Mouse (Mus musculus): ENCODE data around the gene Plppr3. TPM values are rescaled to one million over a fixed set of nuclear protein-coding genes. Genes with fewer than 3 reads are reported as not detected.
A peak's percentile ranks its signal among the peaks of the same experiment; 100 is the strongest.

The Plppr3 gene
- polyA plus RNA-seq, 1 experiment from 2014 or later = 14.1 TPM

- Histone ChIP-seq H3K27me3 (ENCODE audit: control insufficient read depth, insufficient read depth, low read length) (no peaks in the 10 kb centered on the region), H3K4me3 (ENCODE audit: low read depth, low read length) (no peak overlapping the region), H3K4me1 (ENCODE audit: control insufficient read depth, insufficient read depth, low read length) (peaks cover 17% of the 10 kb centered on the region), H3K9me3 (replicated peaks; ENCODE audit: control insufficient read depth, low read length) (no peaks in the 10 kb centered on the region), H3K4me2 (no peak overlapping the region), H3K27ac (ENCODE audit: low read depth, low read length) (no peak overlapping the region), H3K9ac (ENCODE audit: low read depth, low read length) (no peak overlapping the region), H3K36me3 (ENCODE audit: control insufficient read depth, insufficient read depth, low read length) (no peaks in the 10 kb centered on the region)
- WGBS (ENCODE audit: insufficient replicate concordance) = 59% methylated on average over 3 of the region's 3 CpGs
- no peak for ATAC-seq (replicated peaks; ENCODE audit: insufficient number of reproducible peaks, low FRiP score, low TSS enrichment)
Observed at GRCm38 (mm10) chr10:79842322-79842721, 32.1 kb downstream of the Plppr3 start.

GRCm38 (mm10) chr10:79840644-79841551, 33.5 kb downstream of the Plppr3 start:
- peak overlapping the region; percentile 88 for H3K27ac ChIP-seq (ENCODE audit: low read depth, low read length)
- under 1% methylated on average over 24 of the region's 24 CpGs for WGBS (ENCODE audit: insufficient replicate concordance)
- peak overlapping the region; percentile 75 for H3K9ac ChIP-seq (ENCODE audit: low read depth, low read length)
- H3K9me3 ChIP-seq (replicated peaks; ENCODE audit: control insufficient read depth, low read length) = peaks cover 3% of the 10 kb centered on the region; the same call in 1 of the 2 replicates
- H3K4me3 ChIP-seq (ENCODE audit: low read depth, low read length) = peak overlapping the region; percentile 50
- H3K36me3 ChIP-seq (ENCODE audit: control insufficient read depth, insufficient read depth, low read length) = no peaks in the 10 kb centered on the region
- no peaks in the 10 kb centered on the region for H3K27me3 ChIP-seq (ENCODE audit: control insufficient read depth, insufficient read depth, low read length)
- H3K4me2 ChIP-seq = peak overlapping the region; percentile 91
- H3K4me1 ChIP-seq (ENCODE audit: control insufficient read depth, insufficient read depth, low read length) = peaks cover 12% of the 10 kb centered on the region
- peak; percentile 80 for ATAC-seq (replicated peaks; ENCODE audit: insufficient number of reproducible peaks, low FRiP score, low TSS enrichment)

DNA sequence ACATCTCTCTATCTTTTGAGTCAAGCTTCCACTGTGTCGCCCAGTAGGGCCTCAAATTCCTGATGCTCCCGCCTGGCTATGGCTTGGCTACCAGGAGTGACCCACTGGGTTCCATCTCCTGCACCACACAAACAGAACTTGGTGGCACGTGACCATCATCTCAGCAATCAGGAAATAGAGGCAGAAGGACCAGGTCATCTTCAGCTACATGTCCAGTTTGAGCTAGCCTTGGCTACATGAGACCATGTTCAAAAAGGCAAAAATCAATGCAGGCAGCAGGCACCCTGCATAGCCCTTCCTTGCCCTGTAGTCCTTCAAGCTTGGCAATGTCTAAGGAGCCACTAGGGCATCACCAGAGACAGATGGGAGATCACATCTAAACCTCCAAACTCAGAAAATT, 34.3 kb downstream of the Plppr3 start:
- Histone ChIP-seq H3K9ac (ENCODE audit: low read depth, low read length) (no peak overlapping the region), H3K9me3 (replicated peaks; ENCODE audit: control insufficient read depth, low read length) (peaks cover 3% of the 10 kb centered on the region; the same call in 1 of the 2 replicates), H3K4me2 (0 out of 2 replicates have a peak overlapping the region, but pooled peaks have one; percentile 91), H3K4me3 (ENCODE audit: low read depth, low read length) (no peak overlapping the region), H3K4me1 (ENCODE audit: control insufficient read depth, insufficient read depth, low read length) (peaks cover 12% of the 10 kb centered on the region), H3K27me3 (ENCODE audit: control insufficient read depth, insufficient read depth, low read length) (no peaks in the 10 kb centered on the region), H3K36me3 (ENCODE audit: control insufficient read depth, insufficient read depth, low read length) (no peaks in the 10 kb centered on the region), H3K27ac (ENCODE audit: low read depth, low read length) (peak overlapping the region; percentile 88)
- no peak for ATAC-seq (replicated peaks; ENCODE audit: insufficient number of reproducible peaks, low FRiP score, low TSS enrichment)
- 87% methylated on average over 3 of the region's 3 CpGs for WGBS (ENCODE audit: insufficient replicate concordance)

DNA sequence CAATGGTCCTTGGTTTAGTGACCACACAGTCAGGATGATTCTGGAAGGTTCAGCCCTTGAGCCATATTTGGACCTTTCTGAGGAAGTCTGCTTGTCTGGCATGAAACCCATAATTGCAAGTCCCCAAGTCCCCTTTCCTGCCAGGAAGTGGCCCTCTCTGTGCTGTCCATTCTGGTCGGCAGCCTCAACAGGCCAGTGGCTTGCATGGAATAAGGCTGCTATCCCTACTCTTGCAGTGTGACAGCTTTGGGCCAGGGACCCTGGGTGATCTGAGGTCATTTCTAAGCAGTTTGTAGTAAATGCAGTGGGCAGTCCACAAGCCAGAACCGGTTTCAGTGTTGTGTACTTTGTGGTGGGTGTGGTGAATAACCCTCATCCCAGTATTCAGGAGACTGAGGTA, 36.3 kb downstream of the Plppr3 start:
- Histone ChIP-seq H3K4me1 (ENCODE audit: control insufficient read depth, insufficient read depth, low read length) (peaks cover 12% of the 10 kb centered on the region), H3K9ac (ENCODE audit: low read depth, low read length) (no peak overlapping the region), H3K27ac (ENCODE audit: low read depth, low read length) (no peak overlapping the region), H3K9me3 (replicated peaks; ENCODE audit: control insufficient read depth, low read length) (peaks cover 3% of the 10 kb centered on the region; the same call in 1 of the 2 replicates), H3K27me3 (ENCODE audit: control insufficient read depth, insufficient read depth, low read length) (no peaks in the 10 kb centered on the region), H3K36me3 (ENCODE audit: control insufficient read depth, insufficient read depth, low read length) (no peaks in the 10 kb centered on the region), H3K4me2 (no peak overlapping the region), H3K4me3 (ENCODE audit: low read depth, low read length) (no peak overlapping the region)
- WGBS (ENCODE audit: insufficient replicate concordance) = 54% methylated on average over 2 of the region's 2 CpGs
- no peak for ATAC-seq (replicated peaks; ENCODE audit: insufficient number of reproducible peaks, low FRiP score, low TSS enrichment)

DNA sequence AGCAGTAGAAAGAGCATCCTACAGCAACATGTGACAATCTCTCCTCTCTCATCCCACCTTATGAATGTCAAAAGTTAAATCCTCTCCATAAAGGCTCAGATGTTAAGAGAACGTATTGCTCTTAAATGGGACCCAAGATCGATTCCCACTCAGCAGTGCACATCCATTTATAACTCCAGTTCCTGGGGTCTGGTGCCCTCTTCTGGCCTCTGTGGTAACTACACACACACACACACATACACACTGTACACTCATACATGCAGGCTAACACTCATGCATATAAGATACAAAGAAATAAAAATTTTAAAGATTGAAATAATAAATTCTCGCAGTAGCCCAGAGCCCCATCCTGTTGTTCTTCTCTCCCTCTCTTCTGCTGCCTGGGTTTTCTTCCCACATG, 37.5 kb downstream of the Plppr3 start:
- peaks cover 3% of the 10 kb centered on the region; the same call in 1 of the 2 replicates for H3K9me3 ChIP-seq (replicated peaks; ENCODE audit: control insufficient read depth, low read length)
- 95% methylated on average over 3 of the region's 3 CpGs for WGBS (ENCODE audit: insufficient replicate concordance)
- H3K27ac ChIP-seq (ENCODE audit: low read depth, low read length) = no peak overlapping the region
- no peak overlapping the region for H3K4me3 ChIP-seq (ENCODE audit: low read depth, low read length)
- ATAC-seq (replicated peaks; ENCODE audit: insufficient number of reproducible peaks, low FRiP score, low TSS enrichment) = no peak
- H3K9ac ChIP-seq (ENCODE audit: low read depth, low read length) = no peak overlapping the region
- peaks cover 5% of the 10 kb centered on the region; the same call in 1 of the 2 replicates for H3K4me1 ChIP-seq (ENCODE audit: control insufficient read depth, insufficient read depth, low read length)
- no peak overlapping the region for H3K4me2 ChIP-seq
- H3K36me3 ChIP-seq (ENCODE audit: control insufficient read depth, insufficient read depth, low read length) = no peaks in the 10 kb centered on the region
- no peaks in the 10 kb centered on the region for H3K27me3 ChIP-seq (ENCODE audit: control insufficient read depth, insufficient read depth, low read length)

DNA sequence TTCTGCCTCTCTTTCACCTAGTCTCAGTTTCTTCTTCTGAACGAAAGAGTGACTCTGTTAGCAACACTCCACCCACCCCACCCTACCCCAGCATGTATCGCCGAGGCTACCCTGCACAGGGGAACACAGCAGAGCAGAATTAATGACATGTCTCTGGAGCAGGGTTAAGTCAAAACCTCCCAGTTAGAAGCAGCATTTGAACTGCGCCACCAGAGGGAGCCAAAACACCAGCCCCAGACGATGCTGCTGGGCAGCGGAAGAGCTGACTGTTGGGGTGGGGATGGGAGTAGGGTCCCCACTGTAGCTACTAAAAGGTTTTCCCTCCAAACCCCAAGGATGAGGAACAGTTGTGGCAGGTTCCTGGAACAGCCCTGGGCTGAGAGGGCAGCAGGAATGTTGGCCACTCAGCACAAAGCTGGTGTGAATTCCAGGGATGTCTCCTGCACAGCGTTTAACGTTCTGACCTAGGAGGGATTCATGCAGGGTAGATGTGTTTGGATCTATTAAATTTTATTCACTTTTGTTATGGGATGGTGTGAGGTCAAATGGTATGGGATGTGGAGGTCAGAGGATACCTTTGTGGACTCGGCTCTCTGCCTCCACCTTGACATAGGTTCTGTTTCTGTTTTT, 39.5 kb downstream of the Plppr3 start:
- Histone ChIP-seq H3K27me3 (ENCODE audit: control insufficient read depth, insufficient read depth, low read length) (no peaks in the 10 kb centered on the region), H3K4me1 (ENCODE audit: control insufficient read depth, insufficient read depth, low read length) (no peaks in the 10 kb centered on the region), H3K9me3 (replicated peaks; ENCODE audit: control insufficient read depth, low read length) (peaks cover 3% of the 10 kb centered on the region; the same call in 1 of the 2 replicates), H3K4me2 (peak overlapping the region; percentile 19; the same call in 1 of the 2 replicates), H3K36me3 (ENCODE audit: control insufficient read depth, insufficient read depth, low read length) (no peaks in the 10 kb centered on the region), H3K9ac (ENCODE audit: low read depth, low read length) (no peak overlapping the region), H3K4me3 (ENCODE audit: low read depth, low read length) (no peak overlapping the region), H3K27ac (ENCODE audit: low read depth, low read length) (no peak overlapping the region)
- WGBS (ENCODE audit: insufficient replicate concordance) = 20% methylated on average over 9 of the region's 9 CpGs
- ATAC-seq (replicated peaks; ENCODE audit: insufficient number of reproducible peaks, low FRiP score, low TSS enrichment) = peak; percentile 44; the same call in 1 of the 2 replicates

GRCm38 (mm10) chr10:79832786-79833181, 41.6 kb downstream of the Plppr3 start:
- no peaks in the 10 kb centered on the region for H3K36me3 ChIP-seq (ENCODE audit: control insufficient read depth, insufficient read depth, low read length)
- H3K27me3 ChIP-seq (ENCODE audit: control insufficient read depth, insufficient read depth, low read length) = no peaks in the 10 kb centered on the region
- H3K27ac ChIP-seq (ENCODE audit: low read depth, low read length) = no peak overlapping the region
- H3K4me1 ChIP-seq (ENCODE audit: control insufficient read depth, insufficient read depth, low read length) = no peaks in the 10 kb centered on the region
- 67% methylated on average over 9 of the region's 9 CpGs for WGBS (ENCODE audit: insufficient replicate concordance)
- no peak overlapping the region for H3K9ac ChIP-seq (ENCODE audit: low read depth, low read length)
- no peak overlapping the region for H3K4me2 ChIP-seq
- no peak overlapping the region for H3K4me3 ChIP-seq (ENCODE audit: low read depth, low read length)
- H3K9me3 ChIP-seq (replicated peaks; ENCODE audit: control insufficient read depth, low read length) = peaks cover 3% of the 10 kb centered on the region; the same call in 1 of the 2 replicates
- ATAC-seq (replicated peaks; ENCODE audit: insufficient number of reproducible peaks, low FRiP score, low TSS enrichment) = no peak

GRCm38 (mm10) chr10:79832026-79832785, 42.2 kb downstream of the Plppr3 start:
- 67% methylated on average over 7 of the region's 7 CpGs for WGBS (ENCODE audit: insufficient replicate concordance)
- no peaks in the 10 kb centered on the region for H3K27me3 ChIP-seq (ENCODE audit: control insufficient read depth, insufficient read depth, low read length)
- H3K9me3 ChIP-seq (replicated peaks; ENCODE audit: control insufficient read depth, low read length) = peaks cover 3% of the 10 kb centered on the region; the same call in 1 of the 2 replicates
- H3K27ac ChIP-seq (ENCODE audit: low read depth, low read length) = no peak overlapping the region
- no peaks in the 10 kb centered on the region for H3K4me1 ChIP-seq (ENCODE audit: control insufficient read depth, insufficient read depth, low read length)
- H3K4me3 ChIP-seq (ENCODE audit: low read depth, low read length) = no peak overlapping the region
- H3K36me3 ChIP-seq (ENCODE audit: control insufficient read depth, insufficient read depth, low read length) = no peaks in the 10 kb centered on the region
- H3K4me2 ChIP-seq = no peak overlapping the region
- no peak overlapping the region for H3K9ac ChIP-seq (ENCODE audit: low read depth, low read length)
- ATAC-seq (replicated peaks; ENCODE audit: insufficient number of reproducible peaks, low FRiP score, low TSS enrichment) = no peak
